Mouse (Mus musculus) heart, adult 18-20 months (tissue): Measurements from ENCODE around the gene Mgp. TPM values are rescaled to one million over a fixed set of nuclear protein-coding genes. Genes with fewer than 3 reads are reported as not detected.

ENCODE experiments used
- DNase-seq, 2 experiments: peaks; one replicate each; pipeline ENCODE4 v3.0.0; 2021 to 2022; ENCODE audit warnings: mixed read lengths in 1 of 2
- total RNA-seq, 2 experiments: library from RNA; stranded (reverse); gene quantifications; 2 replicates each; pipeline ENCODE4 v1.2.3; 2021

The Mgp gene
- total RNA-seq, 2 experiments from 2014 or later: 301 to 402 TPM

- no peak for DNase-seq
Observed at GRCm38 (mm10) chr6:136852762-136853161, 22.9 kb downstream of the Mgp start.

- DNase-seq: no peak
Observed at GRCm38 (mm10) chr6:136852348-136852747, 23.3 kb downstream of the Mgp start.

DNA sequence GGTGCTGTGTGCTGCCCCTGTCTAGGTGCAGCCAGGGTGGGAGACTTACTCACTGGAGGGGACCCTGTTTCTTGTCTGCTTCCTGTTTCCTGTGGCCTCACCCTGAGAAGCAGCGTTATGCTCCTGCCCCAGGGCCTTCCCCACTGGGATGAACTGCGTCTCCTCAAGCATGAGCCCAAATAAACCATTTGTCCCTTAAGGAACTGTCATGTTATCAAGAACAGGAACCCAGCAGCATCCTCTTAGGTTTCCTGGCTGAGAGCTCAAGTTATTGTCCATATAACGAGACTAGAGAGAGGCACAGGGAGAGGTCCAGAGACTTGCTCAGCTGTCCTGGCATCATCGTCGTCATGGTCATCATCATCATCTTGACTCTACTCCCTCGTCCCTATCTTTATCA is 25.4 kb downstream of the Mgp start:
- no peak for DNase-seq

GRCm38 (mm10) chr6:136848971-136849370 is 26.7 kb downstream of the Mgp start:
- DNase-seq: no peak

DNA sequence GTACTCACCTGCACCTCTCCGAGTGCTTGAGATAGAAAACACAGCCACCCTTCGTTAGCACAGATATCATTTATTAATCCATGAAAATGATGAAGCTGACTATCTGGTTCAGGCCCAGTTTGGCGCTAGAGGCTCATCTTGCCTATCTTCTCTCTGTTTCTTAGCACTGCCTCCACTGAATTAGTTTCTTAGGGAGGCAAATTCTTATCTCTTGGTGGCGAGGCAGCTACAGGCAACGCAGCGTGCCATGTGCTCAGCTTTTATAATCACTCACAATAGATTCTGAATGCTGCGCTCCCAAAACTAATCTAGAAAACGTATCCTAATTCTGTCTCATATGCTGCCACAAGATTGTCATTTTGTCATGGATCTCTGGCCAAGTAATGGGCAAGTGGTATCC is 27.2 kb downstream of the Mgp start:
- no peak for DNase-seq

DNA sequence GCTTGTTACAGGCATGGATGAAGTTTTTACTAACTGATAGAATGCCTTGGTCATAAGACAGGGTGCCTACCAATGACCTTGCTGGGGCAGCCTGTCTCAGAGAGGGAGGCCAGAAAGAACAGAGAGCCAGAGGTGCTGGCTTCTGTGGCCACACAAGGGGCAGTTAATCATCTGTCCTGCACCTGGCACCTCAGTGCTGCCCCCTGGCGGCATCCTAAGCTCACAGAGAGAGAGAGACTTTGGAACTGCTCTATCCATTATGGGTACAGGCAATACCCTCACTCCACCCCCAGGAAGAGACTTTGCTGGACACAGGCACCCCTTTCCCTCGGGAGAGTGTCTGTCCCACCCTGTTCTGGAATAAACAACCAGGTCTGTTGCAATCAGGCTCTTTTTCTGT is 27.8 kb downstream of the Mgp start:
- peak; percentile 56 to 78 for DNase-seq

DNA sequence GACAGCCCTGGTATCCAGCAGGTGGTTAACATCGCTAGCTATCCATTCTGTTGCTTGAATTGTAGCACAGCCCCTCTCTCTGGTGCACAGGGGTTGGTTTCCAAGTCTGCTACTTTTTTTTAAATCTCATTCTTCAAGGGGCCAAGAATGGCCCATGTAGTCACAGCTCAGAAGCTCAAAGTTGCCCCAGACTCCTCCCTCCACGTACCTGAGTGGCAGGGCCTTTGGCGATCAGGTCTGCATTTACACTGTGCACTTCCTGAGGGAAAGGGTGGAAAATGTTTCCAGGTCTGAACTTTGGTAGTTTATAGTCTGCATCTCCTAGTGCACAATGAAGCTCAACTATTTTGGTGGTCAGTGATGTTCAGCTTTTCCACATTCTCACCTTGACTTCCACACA is 28.4 kb downstream of the Mgp start:
- no peak for DNase-seq

GRCm38 (mm10) chr6:136845706-136846480 is 29.7 kb downstream of the Mgp start:
- DNase-seq: no peak

- DNase-seq: no peak
Observed at GRCm38 (mm10) chr6:136844903-136845302, 30.7 kb downstream of the Mgp start.

GRCm38 (mm10) chr6:136837323-136837722 is 38.3 kb downstream of the Mgp start:
- no peak for DNase-seq

DNA sequence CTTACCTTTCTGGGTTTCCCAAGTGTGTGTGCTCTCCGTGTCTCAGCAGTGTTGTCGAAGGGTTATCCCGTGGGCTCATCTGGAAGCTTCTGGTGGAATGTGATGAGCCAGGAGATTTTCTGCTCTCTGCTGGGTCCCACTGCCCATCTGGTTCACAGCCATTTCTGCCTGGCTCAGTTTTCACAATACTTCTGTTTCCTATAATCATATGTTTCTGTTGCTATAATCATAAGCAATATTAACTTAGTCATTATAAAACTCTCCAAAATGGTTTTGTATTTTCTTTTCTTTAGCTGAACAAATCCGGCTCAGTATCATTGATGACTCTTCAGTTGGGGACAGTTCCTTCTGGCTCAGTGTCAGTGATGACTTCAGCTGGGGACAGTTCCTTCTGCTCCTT is 40.3 kb downstream of the Mgp start, which contains the start of gene Smco3:
Gene Smco3 (minus strand): TSS at position 101 of the 400 bp plus-strand sequence.
- no peak for DNase-seq

DNA sequence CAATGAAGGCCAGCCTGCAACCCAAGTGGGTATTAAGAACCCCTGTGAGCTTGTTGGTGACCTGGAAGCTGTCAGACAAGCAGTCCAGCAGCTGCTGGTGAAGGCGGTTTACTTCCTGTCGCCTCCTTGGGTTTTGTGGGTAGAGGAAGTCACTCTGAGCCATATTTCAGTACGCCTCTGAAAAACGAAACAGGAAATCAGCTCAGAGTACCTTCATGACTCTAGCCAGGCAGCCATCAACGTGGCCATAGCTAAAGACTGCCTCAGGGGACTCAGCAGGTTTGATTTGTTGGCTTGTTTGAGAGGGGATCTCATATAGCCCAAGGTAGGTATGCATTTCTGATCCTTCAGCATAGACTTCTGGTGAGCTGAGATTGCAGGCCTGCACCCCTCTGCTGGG is 43.9 kb downstream of the Mgp start:
- DNase-seq: no peak

DNA sequence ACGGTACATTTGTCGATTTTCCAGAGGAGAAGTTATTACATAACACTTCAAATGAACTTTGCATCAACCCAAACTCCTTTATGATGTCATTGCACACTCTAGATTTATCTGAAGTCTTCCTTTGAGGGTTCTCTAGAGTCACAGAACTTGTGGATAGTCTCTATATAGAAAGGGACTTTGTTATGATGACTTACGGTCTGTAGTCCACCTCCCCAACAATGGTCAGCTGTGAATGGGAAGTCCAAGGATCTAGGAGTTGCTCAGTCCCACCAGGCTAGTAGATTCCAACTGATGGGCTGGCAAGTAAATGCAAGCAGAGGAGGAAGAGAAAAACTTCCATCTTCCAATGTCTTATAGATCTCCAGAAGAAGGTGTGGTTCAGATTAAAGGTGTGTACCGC is 46.9 kb downstream of the Mgp start:
- no peak for DNase-seq

DNA sequence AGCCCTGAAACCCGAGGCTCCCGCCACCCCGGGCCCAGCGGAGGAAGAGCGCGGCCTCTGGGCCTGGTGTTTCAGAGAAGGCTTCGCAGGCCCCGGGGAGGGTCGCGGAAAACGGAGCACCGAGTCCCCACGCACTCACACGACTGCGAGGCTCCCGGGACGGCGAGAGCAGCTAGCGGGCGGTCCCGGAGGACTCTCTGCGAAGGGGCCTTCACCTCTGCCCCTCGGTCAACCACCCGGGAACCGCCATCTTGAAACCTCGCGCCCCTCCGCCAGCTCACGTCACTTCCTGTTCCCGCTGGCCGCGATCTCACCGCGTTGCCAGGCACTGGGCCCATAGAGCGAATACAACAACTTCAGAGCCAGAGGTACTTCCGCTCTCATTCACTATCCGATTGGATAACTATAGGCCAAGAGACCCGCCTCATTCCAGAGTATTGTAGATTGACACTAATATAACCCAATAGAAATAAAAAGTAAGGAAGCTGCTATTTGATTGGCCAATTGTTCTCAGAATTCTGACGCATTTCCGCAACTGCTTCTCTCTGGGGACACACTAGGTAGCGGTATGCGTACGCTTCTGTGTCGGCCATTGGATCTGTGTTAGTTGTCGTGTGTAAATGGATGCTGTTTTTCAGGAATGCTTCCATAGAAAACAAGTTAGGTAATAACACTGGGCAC is 47.6 kb downstream of the Mgp start, which contains the start of gene Wbp11:
Gene Wbp11 (minus strand): TSS at position 353 of the 681 bp plus-strand sequence.
- peak; percentile 97 to 98 for DNase-seq

- peak in 1 of 2 experiments; percentile 29 for DNase-seq
Observed at GRCm38 (mm10) chr6:136827516-136827880, 48.1 kb downstream of the Mgp start, which contains the start of gene BC049715. BC049715 (plus strand) TSS chr6:136827626.

GRCm38 (mm10) chr6:136827116-136827515 is 48.5 kb downstream of the Mgp start:
- DNase-seq: no peak

GRCm38 (mm10) chr6:136824987-136825386 is 50.6 kb downstream of the Mgp start:
- DNase-seq: no peak

Other genes with a start within 250 kb of the Mgp start
- 10 to 100 TPM; 42.7 to 50.9 TPM for gene Plbd1, start 213.9 kb downstream of the Mgp start, total RNA-seq
- not detected for gene Gucy2c, start 94.1 kb downstream of the Mgp start, total RNA-seq
- 1 to 10 TPM; 4.5 to 5.7 TPM for gene Hist4h4, start 71.4 kb downstream of the Mgp start, total RNA-seq
- gene H2afj, start 67.6 kb downstream of the Mgp start, total RNA-seq: 10 to 100 TPM; 30.1 to 35.5 TPM
- 1 to 10 TPM in 1 of 2 experiments, under 1 TPM in 1; 0.80 to 1.1 TPM for gene BC049715, start 48.2 kb downstream of the Mgp start, total RNA-seq
- 10 to 100 TPM; 53.4 to 64.0 TPM for gene Wbp11, start 47.6 kb downstream of the Mgp start, total RNA-seq
- not detected for gene Smco3, start 40.4 kb downstream of the Mgp start, total RNA-seq
- gene Art4, start 18.1 kb downstream of the Mgp start, total RNA-seq: 10 to 100 TPM; 18.7 to 21.8 TPM
- gene Erp27, start 46.4 kb upstream of the Mgp start, total RNA-seq: not detected
- not detected for gene Pde6h, start 48.0 kb upstream of the Mgp start, total RNA-seq
- 10 to 100 TPM; 22.8 to 39.0 TPM for gene Arhgdib, start 66.1 kb upstream of the Mgp start, total RNA-seq